Mouse (Mus musculus): ENCODE measurements around the gene Rnf150. TPM values are rescaled to one million over a fixed set of nuclear protein-coding genes. Genes with fewer than 3 reads are reported as not detected.

The Rnf150 gene
- total and polyA plus RNA-seq, 3 experiments: 0.13 to 0.50 (median 0.39) TPM

DNA sequence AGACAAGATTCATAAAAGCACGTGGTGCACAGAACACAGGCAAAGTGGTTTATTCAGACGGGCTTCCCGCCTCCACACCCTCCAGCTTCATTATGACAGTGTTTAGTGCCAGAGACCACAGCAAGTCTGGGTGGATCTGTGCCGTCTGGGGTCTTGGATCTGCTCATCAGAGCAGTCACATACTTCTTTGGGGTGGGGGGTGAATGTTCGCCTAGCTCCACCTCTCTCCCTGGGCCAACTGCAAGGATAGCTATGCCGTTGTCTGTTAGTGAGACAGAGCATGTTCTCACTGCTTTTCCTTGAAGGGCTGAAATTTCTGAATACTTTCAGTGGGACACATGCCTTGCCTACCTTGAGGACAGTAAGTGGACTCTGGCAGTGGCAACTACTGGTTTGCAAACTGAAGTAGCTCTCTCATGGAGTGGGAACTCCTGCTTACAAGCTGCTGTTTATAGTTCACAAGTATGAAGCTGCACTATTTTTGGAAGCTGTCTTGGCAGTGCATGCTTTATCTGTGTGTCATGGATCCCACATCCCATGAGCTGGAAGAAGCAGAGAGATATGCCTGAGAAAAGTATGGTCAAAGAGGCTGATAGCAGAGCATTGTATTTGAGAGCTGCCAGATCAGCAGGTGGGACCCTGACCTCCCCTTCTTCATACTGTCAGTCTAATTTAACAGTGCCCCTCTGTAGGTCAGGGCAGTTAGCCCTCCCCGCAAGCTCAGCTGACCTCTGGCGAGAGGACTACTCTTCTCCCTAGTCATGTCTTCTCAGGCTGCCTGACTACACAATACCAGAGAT is 104.9 kb downstream of the Rnf150 start:
- no peak overlapping the region for H3K4me3 ChIP-seq (replicated peaks in 1 of 3; ENCODE audit: low read depth in 2 of 3, low read length in 2 of 3, poor library complexity in 1 of 3)
- H3K36me3 ChIP-seq (replicated peaks in 1 of 2; ENCODE audit: control insufficient read depth in 1 of 2, insufficient read depth in 1 of 2, low read length in 1 of 2): no peaks in the 10 kb centered on the region
- no peak overlapping the region for H3K27ac ChIP-seq (ENCODE audit: insufficient read depth, low read depth)
- H3K79me2 ChIP-seq (replicated peaks; ENCODE audit: control insufficient read depth, extremely low read depth, insufficient read depth, poor library complexity, severe bottlenecking): no peaks in the 10 kb centered on the region
- dilution Hi-C loops (cut with MboI; ENCODE audit: extremely low pct_ligation_motif_present, extremely low pct_unique_long_range_greater_than_20kb, low sequenced_read_pairs) (no loop called here), in situ Hi-C loops (cut with MboI; ENCODE audit: low pct_ligation_motif_present, low pct_unique_long_range_greater_than_20kb, low sequenced_read_pairs) (no loop called here)
- no peaks in the 10 kb centered on the region for H3K27me3 ChIP-seq (replicated peaks)
- TF ChIP-seq ELF1 (IDR thresholded peaks at IDR 0.05; ENCODE audit: low read depth, low read length) (no peak), SIN3A (IDR thresholded peaks at IDR 0.05; ENCODE audit: low read length) (no peak), JUND (conservative IDR thresholded peaks at IDR 0.05; ENCODE audit: low read depth, low read length) (no peak), MXI1 (IDR thresholded peaks at IDR 0.05; ENCODE audit: low read depth, low read length) (no peak), BHLHE40 (IDR thresholded peaks at IDR 0.05; ENCODE audit: low read depth, low read length) (no peak), ETS1 (conservative IDR thresholded peaks at IDR 0.05; ENCODE audit: low read depth, low read length) (no peak), MAX (IDR thresholded peaks at IDR 0.05; ENCODE audit: low read length) (no peak), MYC (IDR thresholded peaks at IDR 0.05; ENCODE audit: low read depth, low read length) (no peak), USF2 (conservative IDR thresholded peaks at IDR 0.05; ENCODE audit: low read depth, low read length) (no peak)
- H3K9ac ChIP-seq (ENCODE audit: insufficient read depth, low read depth): no peak overlapping the region
- no peak for DNase-seq (ENCODE audit: extremely low read depth)
- H3K4me1 ChIP-seq (ENCODE audit: control insufficient read depth in 1 of 2, insufficient read depth in 2 of 2): peaks cover 2 to 24% of the 10 kb centered on the region in 2 experiments; a peak in 2 of 4 replicates
- H3K9me3 ChIP-seq (replicated peaks; ENCODE audit: low read length): no peaks in the 10 kb centered on the region
- H3K4me2 ChIP-seq (ENCODE audit: insufficient read depth, low read depth, poor library complexity, severe bottlenecking): no peak overlapping the region

DNA sequence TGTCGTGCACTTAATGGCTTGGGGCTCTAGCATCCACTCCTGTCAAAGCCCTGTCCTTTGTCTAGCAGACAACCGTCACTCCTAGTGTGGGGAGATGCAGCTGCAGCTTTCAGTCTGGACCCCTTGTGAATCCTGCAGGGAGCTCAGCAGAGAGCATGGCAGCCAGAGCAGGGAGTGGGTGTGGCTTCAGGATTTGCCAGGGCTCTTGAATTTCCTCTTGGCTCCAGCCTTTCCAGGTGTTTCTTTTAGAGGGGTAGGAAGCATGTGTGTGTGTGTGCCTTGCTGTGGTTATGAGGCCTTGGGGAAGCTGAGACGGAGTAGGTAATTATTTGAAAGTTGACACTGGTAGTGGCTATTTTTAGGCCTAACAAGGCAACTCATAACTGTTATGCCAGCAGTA is 106.8 kb downstream of the Rnf150 start:
- Histone ChIP-seq H3K36me3 (replicated peaks in 1 of 2; ENCODE audit: control insufficient read depth in 1 of 2, insufficient read depth in 1 of 2, low read length in 1 of 2) (no peaks in the 10 kb centered on the region), H3K27me3 (replicated peaks) (no peaks in the 10 kb centered on the region), H3K9me3 (replicated peaks; ENCODE audit: low read length) (no peaks in the 10 kb centered on the region), H3K79me2 (replicated peaks; ENCODE audit: control insufficient read depth, extremely low read depth, insufficient read depth, poor library complexity, severe bottlenecking) (no peaks in the 10 kb centered on the region), H3K4me1 (ENCODE audit: control insufficient read depth in 1 of 2, insufficient read depth in 2 of 2) (peaks cover 2 to 26% of the 10 kb centered on the region in 2 experiments; a peak in 2 of 4 replicates), H3K9ac (ENCODE audit: insufficient read depth, low read depth) (no peak overlapping the region), H3K27ac (ENCODE audit: insufficient read depth, low read depth) (no peak overlapping the region), H3K4me3 (replicated peaks in 1 of 3; ENCODE audit: low read depth in 2 of 3, low read length in 2 of 3, poor library complexity in 1 of 3) (no peak overlapping the region), H3K4me2 (ENCODE audit: insufficient read depth, low read depth, poor library complexity, severe bottlenecking) (no peak overlapping the region)
- dilution Hi-C loops (cut with MboI; ENCODE audit: extremely low pct_ligation_motif_present, extremely low pct_unique_long_range_greater_than_20kb, low sequenced_read_pairs) (no loop called here), in situ Hi-C loops (cut with MboI; ENCODE audit: low pct_ligation_motif_present, low pct_unique_long_range_greater_than_20kb, low sequenced_read_pairs) (no loop called here)
- no peak for TF ChIP-seq NRF1 (IDR thresholded peaks at IDR 0.05; ENCODE audit: low read depth, low read length)
- no peak for TF ChIP-seq SMC3 (IDR thresholded peaks at IDR 0.05; ENCODE audit: low read depth, low read length)
- no peak for TF ChIP-seq GABPA (IDR thresholded peaks at IDR 0.05; ENCODE audit: insufficient replicate concordance, low read depth, low read length)
- no peak for TF ChIP-seq NELFE (IDR thresholded peaks at IDR 0.05; ENCODE audit: low read depth, low read length)
- TF ChIP-seq E2F4 (IDR thresholded peaks at IDR 0.05; ENCODE audit: insufficient replicate concordance, low read depth, low read length): no peak
- TF ChIP-seq ZNF384 (IDR thresholded peaks at IDR 0.05; ENCODE audit: low read depth, low read length): no peak
- no peak for TF ChIP-seq SIN3A (IDR thresholded peaks at IDR 0.05; ENCODE audit: low read length)
- no peak for TF ChIP-seq TCF12 (IDR thresholded peaks at IDR 0.05; ENCODE audit: low read depth, low read length)
- no peak for TF ChIP-seq MEF2A (IDR thresholded peaks at IDR 0.05; ENCODE audit: borderline replicate concordance, low read depth, low read length)
- TF ChIP-seq MAFK (IDR thresholded peaks at IDR 0.05; ENCODE audit: insufficient replicate concordance, low read length): no peak
- TF ChIP-seq POLR2AphosphoS2 (IDR thresholded peaks at IDR 0.05; ENCODE audit: low read depth, low read length): no peak
- no peak for TF ChIP-seq MYC (IDR thresholded peaks at IDR 0.05; ENCODE audit: low read depth, low read length)
- TF ChIP-seq TBP (conservative IDR thresholded peaks at IDR 0.05; ENCODE audit: low read depth, low read length): no peak
- no peak for TF ChIP-seq BHLHE40 (IDR thresholded peaks at IDR 0.05; ENCODE audit: low read depth, low read length)
- TF ChIP-seq USF1 (IDR thresholded peaks at IDR 0.05; ENCODE audit: low read depth, low read length): no peak
- DNase-seq (ENCODE audit: extremely low read depth): no peak

All from CH12.LX (cell line).